Mouse (Mus musculus) liver, embryonic 11.5 days (tissue): ENCODE measurements around the gene Efemp2. TPM values are rescaled to one million over a fixed set of nuclear protein-coding genes. Genes with fewer than 3 reads are reported as not detected.
A peak's percentile ranks its signal among the peaks of the same experiment; 100 is the strongest.

Experiments
- ATAC-seq: fragments of 200-750 bp; cut with Nextera tagmentation; replicated peaks from 2 replicates; pipeline ENCODE4 v1.8.0; 2017; ENCODE audit warnings: moderate number of reproducible peaks, mild to moderate bottlenecking, moderate TSS enrichment, moderate library complexity; ENCODE audit not compliant: low FRiP score
- DNase-seq: peaks from one replicate; pipeline ENCODE4 v3.0.0-alpha.2; 2017; ENCODE audit warnings: low spot score
- H3K27ac ChIP-seq: fragments of 300-500 bp; sonication (generic); 2 replicates; pipeline ENCODE4 v1.5.1; 2014; ENCODE audit warnings: mild to moderate bottlenecking, low read depth, low read length, control low read depth
- H3K27me3 ChIP-seq: fragments of 300-500 bp; sonication (generic); replicated peaks from 2 replicates; pipeline ENCODE4 v1.6.1; 2014; ENCODE audit warnings: low read length, mixed read lengths; ENCODE audit not compliant: control insufficient read depth, insufficient read depth
- H3K36me3 ChIP-seq: fragments of 300-500 bp; sonication (generic); 2 replicates; pipeline ENCODE4 v1.6.1; 2014; ENCODE audit warnings: mild to moderate bottlenecking, low read length, moderate library complexity, mixed read lengths; ENCODE audit not compliant: control insufficient read depth, insufficient read depth
- H3K4me1 ChIP-seq: fragments of 300-500 bp; sonication (generic); replicated peaks from 2 replicates; pipeline ENCODE4 v1.6.1; 2014; ENCODE audit warnings: low read length, mixed read lengths; ENCODE audit not compliant: control insufficient read depth, insufficient read depth
- H3K4me2 ChIP-seq: fragments of 300-500 bp; sonication (generic); 2 replicates; pipeline ENCODE4 v1.6.1; 2014; ENCODE audit warnings: mild to moderate bottlenecking, control low read depth, moderate library complexity
- H3K4me3 ChIP-seq: fragments of 300-500 bp; sonication (generic); 2 replicates; pipeline ENCODE4 v1.5.1; 2014; ENCODE audit warnings: low read depth, low read length, control low read depth
- H3K9ac ChIP-seq: fragments of 300-500 bp; sonication (generic); 2 replicates; pipeline ENCODE4 v1.6.1; 2014; ENCODE audit warnings: low read depth, low read length, control low read depth
- H3K9me3 ChIP-seq: fragments of 300-500 bp; sonication (generic); 2 replicates; pipeline ENCODE4 v1.6.1; 2016; ENCODE audit warnings: low read length, inconsistent platforms, mixed read lengths; ENCODE audit not compliant: control insufficient read depth
- WGBS: fragments of 180-500 bp; shearing (Covaris S2); extraction: QIAGEN DNeasy Blood & Tissue Kit; methylation state at CpG from one replicate; pipeline ENCODE4 v1.1.7; 2014; 5-methylcytosine and 5-hydroxymethylcytosine counted together
- polyA plus RNA-seq: library from polyadenylated mRNA; unstranded; fragments of >200 nt; fragmentation: Nextera tagmentation; extraction: Ambion mirVana; gene quantifications from 2 replicates; pipeline ENCODE4 v1.2.1, GENCODE M21; 2014

Gene Efemp2
- polyA plus RNA-seq, 1 experiment from 2014 or later, result 55.3 TPM

GRCm38 (mm10) chr19:5465037-5465436 lies 8.7 kb upstream of the Efemp2 start:
- no peak for ATAC-seq

GRCm38 (mm10) chr19:5466916-5467500 lies 6.7 kb upstream of the Efemp2 start:
- no peak overlapping the region for H3K27ac ChIP-seq
- H3K9ac ChIP-seq, result no peak overlapping the region
- ATAC-seq, result no peak
- no peak overlapping the region for H3K4me2 ChIP-seq
- 87% methylated on average over 6 of the region's 6 CpGs for WGBS
- H3K27me3 ChIP-seq, result no peaks in the 10 kb centered on the region
- H3K9me3 ChIP-seq, result no peaks in the 10 kb centered on the region
- no peak for DNase-seq
- no peaks in the 10 kb centered on the region for H3K4me1 ChIP-seq
- H3K4me3 ChIP-seq, result no peak overlapping the region
- H3K36me3 ChIP-seq, result peaks cover 19% of the 10 kb centered on the region

More at GRCm38 (mm10) chr19:5465037-5465436, 8.7 kb upstream of the Efemp2 start:
- no peak overlapping the region for H3K27ac ChIP-seq
- H3K36me3 ChIP-seq, result peaks cover 19% of the 10 kb centered on the region
- H3K9me3 ChIP-seq, result no peaks in the 10 kb centered on the region
- H3K9ac ChIP-seq, result no peak overlapping the region
- H3K4me3 ChIP-seq, result no peak overlapping the region
- DNase-seq, result no peak
- no peak overlapping the region for H3K4me2 ChIP-seq
- no peaks in the 10 kb centered on the region for H3K27me3 ChIP-seq
- H3K4me1 ChIP-seq, result peaks cover 8% of the 10 kb centered on the region
- 89% methylated on average over 8 of the region's 8 CpGs for WGBS

- WGBS, result 42% methylated on average over 5 of the region's 5 CpGs
Observed at GRCm38 (mm10) chr19:5468374-5468773, 5.4 kb upstream of the Efemp2 start, which contains the start of gene Ctsw. TSS of gene Ctsw (minus strand) at chr19:5468507.

GRCm38 (mm10) chr19:5471846-5472245 lies 1.9 kb upstream of the Efemp2 start:
- WGBS, result 60% methylated on average over 5 of the region's 5 CpGs
- Histone ChIP-seq H3K4me2 (no peak overlapping the region), H3K9me3 (no peaks in the 10 kb centered on the region), H3K4me3 (no peak overlapping the region), H3K27me3 (no peaks in the 10 kb centered on the region; the same call in 1 of the 2 replicates), H3K36me3 (peaks cover 5% of the 10 kb centered on the region; the same call in 1 of the 2 replicates), H3K4me1 (peaks cover 4% of the 10 kb centered on the region; the same call in 1 of the 2 replicates), H3K27ac (no peak overlapping the region), H3K9ac (no peak overlapping the region)
- ATAC-seq (no peak), DNase-seq (no peak)

More at GRCm38 (mm10) chr19:5468374-5468773, 5.4 kb upstream of the Efemp2 start, which contains the start of gene Ctsw:
- Histone ChIP-seq H3K27me3 (no peaks in the 10 kb centered on the region), H3K36me3 (peaks cover 17% of the 10 kb centered on the region), H3K27ac (no peak within 1 kb of the TSS), H3K4me2 (no peak within 1 kb of the TSS), H3K4me1 (no peaks in the 10 kb centered on the region), H3K4me3 (no peak within 1 kb of the TSS), H3K9ac (no peak within 1 kb of the TSS), H3K9me3 (no peaks in the 10 kb centered on the region)
- DNase-seq, result no peak
- ATAC-seq, result no peak

DNA sequence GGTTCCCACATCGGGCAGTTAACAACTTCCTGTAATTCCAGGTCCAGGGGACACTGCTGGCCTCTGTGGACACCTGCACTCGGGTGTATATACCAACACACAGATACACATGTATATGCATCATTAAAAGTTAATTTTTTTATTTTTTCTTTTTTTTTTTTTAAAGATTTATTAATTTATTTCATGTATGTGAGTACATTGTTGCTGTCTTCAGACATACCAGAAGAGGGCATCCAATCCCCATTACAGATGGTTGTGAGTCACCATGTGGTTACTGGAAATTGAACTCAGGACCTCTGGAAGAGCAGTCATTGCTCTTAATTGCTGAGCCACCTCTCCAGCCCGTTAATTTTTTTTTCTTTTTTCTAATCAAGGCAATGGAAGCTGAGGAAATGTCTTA lies 897 bp upstream of the Efemp2 start:
- ATAC-seq (no peak), DNase-seq (no peak)
- Histone ChIP-seq H3K36me3 (0 out of 2 replicates have a peak, but pooled peaks cover 4% of the 10 kb centered on the region), H3K27me3 (no peaks in the 10 kb centered on the region; the same call in 1 of the 2 replicates), H3K9me3 (no peaks in the 10 kb centered on the region), H3K4me1 (peaks cover 4% of the 10 kb centered on the region; the same call in 1 of the 2 replicates), H3K4me3 (no peak overlapping the region), H3K4me2 (no peak overlapping the region), H3K27ac (no peak overlapping the region), H3K9ac (no peak overlapping the region)
- WGBS, result 62% methylated on average over 3 of the region's 3 CpGs

- Histone ChIP-seq H3K27me3 (no peaks in the 10 kb centered on the region; the same call in 1 of the 2 replicates), H3K9ac (peak overlapping the region; percentile 65), H3K36me3 (peaks cover 6% of the 10 kb centered on the region; the same call in 1 of the 2 replicates), H3K4me1 (peaks cover 4% of the 10 kb centered on the region; the same call in 1 of the 2 replicates), H3K9me3 (no peaks in the 10 kb centered on the region), H3K27ac (peak overlapping the region; percentile 59), H3K4me3 (peak overlapping the region; percentile 62), H3K4me2 (peak overlapping the region; percentile 96)
- peak; percentile 25; the same call in 1 of the 2 replicates for ATAC-seq
- WGBS, result 2% methylated on average over 63 of the region's 68 CpGs
- no peak for DNase-seq
Observed at GRCm38 (mm10) chr19:5474281-5475068, 721 bp downstream of the Efemp2 start.

- Histone ChIP-seq H3K4me1 (peaks cover 4% of the 10 kb centered on the region; the same call in 1 of the 2 replicates), H3K4me3 (peak overlapping the region; percentile 62), H3K27me3 (no peaks in the 10 kb centered on the region; the same call in 1 of the 2 replicates), H3K9me3 (no peaks in the 10 kb centered on the region), H3K9ac (peak overlapping the region; percentile 65), H3K27ac (peak overlapping the region; percentile 59), H3K36me3 (peaks cover 6% of the 10 kb centered on the region; the same call in 1 of the 2 replicates), H3K4me2 (peak overlapping the region; percentile 96)
- WGBS, result 31% methylated on average over 13 of the region's 13 CpGs
- ATAC-seq (no peak), DNase-seq (no peak)
Observed at GRCm38 (mm10) chr19:5475069-5475714, 1.4 kb downstream of the Efemp2 start.

- no peak overlapping the region for H3K4me3 ChIP-seq
- no peak overlapping the region for H3K4me2 ChIP-seq
- ATAC-seq (no peak), DNase-seq (no peak)
- no peak overlapping the region for H3K27ac ChIP-seq
- H3K9ac ChIP-seq, result no peak overlapping the region
- H3K4me1 ChIP-seq, result peaks cover 4% of the 10 kb centered on the region; the same call in 1 of the 2 replicates
- no peaks in the 10 kb centered on the region; the same call in 1 of the 2 replicates for H3K27me3 ChIP-seq
- H3K36me3 ChIP-seq, result peaks cover 14% of the 10 kb centered on the region
- H3K9me3 ChIP-seq, result no peaks in the 10 kb centered on the region
- WGBS, result 80% methylated on average over 10 of the region's 10 CpGs
Observed at GRCm38 (mm10) chr19:5477004-5477667, 3.4 kb downstream of the Efemp2 start.
